Mouse (Mus musculus) gastrocnemius, postnatal 10 days (tissue): ENCODE results near the gene Zfp654. TPM values are rescaled to one million over a fixed set of nuclear protein-coding genes. Genes with fewer than 3 reads are reported as not detected.
"Not testable (repeated sequence)": the region's sequence is repeated elsewhere in the genome, so short reads cannot be mapped to it uniquely, and the experiment has no call there.

Experiments used
- DNase-seq: peaks from one replicate; pipeline ENCODE4 v3.0.0; 2021; ENCODE audit warnings: mixed read lengths
- long read RNA-seq, 2 experiments: library from polyadenylated mRNA; stranded (forward); transcript quantifications; one replicate each; pipeline ENCODE4 v2.0.0; 2021
- total RNA-seq, 2 experiments: library from RNA; stranded (reverse); gene quantifications; 2 replicates each; pipeline ENCODE4 v1.2.3; 2021

Gene Zfp654
- total RNA-seq = 1 to 10 TPM; 7.5 to 8.1 TPM
- long read RNA-seq, experiment 1, full-length matches to known transcripts = 2 of 4 reads
- long read RNA-seq, experiment 1, partial matches to known transcripts = 1 of 4 reads
- long read RNA-seq, experiment 1, other reads (novel, unspliced or antisense) = 1 of 4 reads
- long read RNA-seq, experiment 2, full-length matches to known transcripts = 5 of 8 reads
- long read RNA-seq, experiment 2, partial matches to known transcripts = 0 of 8 reads
- long read RNA-seq, experiment 2, other reads (novel, unspliced or antisense) = 3 of 8 reads

GRCm38 (mm10) chr16:64851563-64852362 lies at the start of gene Zfp654, which contains the start of gene Cggbp1:
TSS of gene Zfp654 (minus strand) at chr16:64851652.
TSS of gene Cggbp1 (plus strand) at chr16:64851996.
- DNase-seq = peak; percentile 98

DNA sequence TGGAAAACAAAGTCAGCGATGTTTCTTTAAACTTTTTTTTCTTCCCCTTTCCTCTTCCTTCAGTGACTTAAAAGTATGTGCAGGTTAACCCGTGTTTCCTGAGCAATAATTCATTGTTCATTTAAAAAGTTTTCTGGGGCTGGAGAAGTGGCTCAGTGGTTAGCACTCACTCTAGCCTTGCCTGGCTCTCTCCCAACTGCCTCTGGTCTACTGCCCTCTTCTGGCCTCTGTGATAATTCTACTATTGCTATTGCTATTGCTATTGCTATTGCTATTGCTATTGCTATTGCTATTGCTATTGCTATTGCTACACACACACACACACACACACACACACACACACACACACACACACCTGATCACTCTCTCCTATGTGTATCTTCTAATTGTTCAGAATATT lies 47.6 kb upstream of the Zfp654 start:
- DNase-seq = no peak

DNA sequence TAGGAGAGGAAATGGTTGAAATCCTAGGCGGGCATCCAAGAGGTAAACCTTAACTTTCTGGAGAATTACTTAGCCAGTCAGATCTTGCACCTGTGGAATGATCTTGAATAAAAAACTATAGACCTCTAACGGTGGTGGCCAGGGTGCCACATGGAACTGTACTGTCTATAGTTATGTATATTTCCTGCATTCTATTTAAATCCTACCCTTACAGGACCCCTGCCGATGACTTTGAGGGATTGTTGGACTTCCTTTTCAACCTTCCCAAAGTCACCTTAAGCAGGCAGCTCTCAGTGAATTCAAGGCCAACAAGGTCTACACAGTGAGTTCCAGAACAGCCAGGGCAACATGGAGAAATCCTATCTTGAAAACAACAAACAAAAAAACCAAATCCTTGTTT lies 38.0 kb upstream of the Zfp654 start:
- no peak for DNase-seq

DNA sequence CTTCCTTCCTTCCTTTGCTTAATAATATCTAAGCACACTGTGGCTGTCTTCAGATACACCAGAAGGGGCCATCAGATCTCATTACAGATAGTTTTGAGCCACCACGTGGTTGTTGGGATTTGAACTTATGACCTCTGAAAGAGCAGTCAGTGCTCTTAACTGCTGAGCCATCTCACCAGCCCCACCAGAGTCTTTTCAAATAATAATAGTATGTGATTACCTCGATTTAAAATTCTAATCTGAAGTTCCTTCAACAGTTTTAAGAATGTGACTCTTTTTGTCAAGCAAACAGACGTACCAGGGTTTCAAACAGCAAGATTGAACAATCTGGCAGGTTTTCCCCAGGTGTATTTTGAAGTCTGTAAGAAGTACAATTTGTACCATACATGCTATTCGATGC lies 34.1 kb upstream of the Zfp654 start:
- DNase-seq = no peak

- DNase-seq = no peak
Observed at GRCm38 (mm10) chr16:64885142-64885541, 33.7 kb upstream of the Zfp654 start.

GRCm38 (mm10) chr16:64884420-64884838 lies 33.0 kb upstream of the Zfp654 start:
- DNase-seq = no peak

GRCm38 (mm10) chr16:64883896-64884295 lies 32.4 kb upstream of the Zfp654 start:
- no peak for DNase-seq

DNA sequence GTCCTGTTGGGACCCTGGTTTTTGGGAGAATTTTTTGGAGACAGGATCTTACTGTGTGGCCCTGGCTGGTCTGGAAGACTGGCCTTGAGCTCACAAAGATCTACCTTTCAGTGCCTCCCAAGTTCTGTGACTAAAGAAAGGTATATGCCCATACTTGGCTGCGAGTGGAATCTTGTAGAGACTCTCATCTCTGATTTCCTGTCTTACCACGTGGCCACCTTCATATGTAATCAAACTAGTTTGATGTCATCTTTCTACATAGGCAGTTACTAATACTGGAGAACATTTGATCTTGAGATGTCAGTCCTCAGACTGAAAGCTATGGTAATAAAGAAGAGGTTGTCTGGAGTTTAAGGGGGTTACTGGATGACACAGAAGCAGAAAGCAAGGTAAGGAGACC lies 30.0 kb upstream of the Zfp654 start:
- no peak for DNase-seq

- no peak for DNase-seq
Observed at GRCm38 (mm10) chr16:64880986-64881385, 29.5 kb upstream of the Zfp654 start.

- no peak for DNase-seq
Observed at GRCm38 (mm10) chr16:64879735-64880134, 28.3 kb upstream of the Zfp654 start.

DNA sequence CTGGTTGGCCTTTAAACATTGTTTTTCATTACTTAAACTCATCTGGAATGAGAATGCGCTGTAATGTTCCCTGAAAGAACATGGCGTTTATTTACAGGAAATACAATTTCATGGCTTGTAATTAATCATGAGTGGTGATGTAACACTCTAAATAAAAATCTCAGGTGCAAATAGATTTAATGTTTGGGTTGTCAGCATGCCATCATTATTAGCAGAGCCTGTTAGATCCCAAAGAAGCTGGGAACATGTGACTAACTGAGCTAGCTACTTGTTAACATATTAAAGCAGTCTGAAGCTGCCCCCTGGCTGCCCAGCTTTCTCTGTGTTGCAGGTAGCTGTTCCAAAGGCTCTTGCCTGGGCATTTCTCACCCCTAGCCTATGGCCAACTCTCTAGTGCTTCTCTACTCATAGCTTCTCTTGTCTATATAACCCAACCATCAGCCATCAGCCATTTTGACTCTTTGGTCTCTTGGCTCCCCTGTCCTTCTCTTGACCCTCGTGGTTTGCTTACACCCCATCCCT lies 27.2 kb upstream of the Zfp654 start:
- DNase-seq = no peak

DNA sequence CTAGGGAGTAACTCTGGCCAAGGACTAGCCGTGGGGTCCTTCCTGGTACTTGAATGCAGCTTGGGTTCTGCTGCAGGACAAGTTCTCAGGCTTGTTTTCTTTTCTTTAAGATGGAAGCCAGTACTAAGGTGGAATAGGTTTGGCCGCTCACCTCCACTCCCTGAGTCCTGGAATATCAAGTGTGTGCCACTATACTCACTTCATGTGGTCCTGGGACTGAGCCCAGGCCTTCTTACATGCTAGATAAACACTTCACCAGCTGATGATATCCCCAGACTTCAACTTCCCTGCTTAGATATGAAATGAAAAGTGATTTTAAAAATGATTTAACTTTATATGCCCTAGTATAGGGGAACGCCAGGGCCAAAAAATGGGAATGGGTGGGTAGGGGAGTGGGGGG lies 25.9 kb upstream of the Zfp654 start:
- no peak for DNase-seq

DNA sequence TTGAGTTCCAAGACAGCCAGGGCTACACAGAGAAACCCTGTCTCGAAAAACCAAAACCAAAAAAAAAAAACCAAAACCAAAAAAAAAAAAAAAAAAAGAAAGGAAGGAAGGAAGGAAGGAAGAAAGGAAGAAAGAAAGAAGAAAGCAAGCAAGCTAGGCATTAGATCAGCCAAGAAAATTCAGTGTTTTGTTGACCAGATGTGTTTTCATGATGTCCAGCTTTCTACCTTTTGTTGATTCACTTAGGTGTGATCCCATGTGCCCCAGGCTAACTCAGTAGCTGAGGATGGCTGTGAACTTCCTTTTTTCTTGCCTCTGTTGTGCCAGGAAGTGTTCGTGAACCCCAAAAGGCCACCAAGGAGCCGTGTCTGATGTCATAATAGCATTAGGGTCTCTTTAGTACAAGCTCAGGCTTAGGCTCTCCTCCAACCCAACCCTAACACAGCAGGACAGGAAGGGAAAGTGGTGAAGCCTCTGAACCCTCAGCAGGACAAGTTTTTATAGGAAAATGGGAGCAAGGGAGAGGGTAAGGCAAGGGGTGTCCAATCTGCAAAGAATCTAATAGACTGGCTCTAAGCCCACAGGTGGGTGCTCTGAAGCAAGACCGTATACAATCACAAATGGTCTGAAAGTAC lies 25.3 kb upstream of the Zfp654 start:
- DNase-seq = no peak

DNA sequence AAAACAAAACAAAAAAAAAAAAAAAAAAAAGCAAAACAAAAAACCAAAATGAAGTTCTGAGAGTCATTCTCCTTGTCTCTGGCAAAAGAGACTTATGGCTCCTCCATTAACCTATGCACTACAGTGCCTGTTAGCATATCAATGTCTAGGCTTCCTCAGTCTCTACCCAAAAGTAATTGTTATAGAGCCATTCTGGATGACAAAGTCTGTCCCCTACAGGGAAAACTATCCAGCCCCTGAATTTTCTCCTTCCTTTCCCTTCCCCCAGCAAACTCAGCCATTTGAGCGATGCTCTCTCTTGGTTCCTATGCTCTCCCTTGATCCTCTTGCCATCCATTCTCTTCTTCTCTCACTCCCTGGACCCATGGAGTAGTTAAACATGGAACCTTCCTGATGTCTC lies 24.4 kb upstream of the Zfp654 start:
- DNase-seq = no peak

GRCm38 (mm10) chr16:64875384-64875783 lies 23.9 kb upstream of the Zfp654 start:
- no peak for DNase-seq

DNA sequence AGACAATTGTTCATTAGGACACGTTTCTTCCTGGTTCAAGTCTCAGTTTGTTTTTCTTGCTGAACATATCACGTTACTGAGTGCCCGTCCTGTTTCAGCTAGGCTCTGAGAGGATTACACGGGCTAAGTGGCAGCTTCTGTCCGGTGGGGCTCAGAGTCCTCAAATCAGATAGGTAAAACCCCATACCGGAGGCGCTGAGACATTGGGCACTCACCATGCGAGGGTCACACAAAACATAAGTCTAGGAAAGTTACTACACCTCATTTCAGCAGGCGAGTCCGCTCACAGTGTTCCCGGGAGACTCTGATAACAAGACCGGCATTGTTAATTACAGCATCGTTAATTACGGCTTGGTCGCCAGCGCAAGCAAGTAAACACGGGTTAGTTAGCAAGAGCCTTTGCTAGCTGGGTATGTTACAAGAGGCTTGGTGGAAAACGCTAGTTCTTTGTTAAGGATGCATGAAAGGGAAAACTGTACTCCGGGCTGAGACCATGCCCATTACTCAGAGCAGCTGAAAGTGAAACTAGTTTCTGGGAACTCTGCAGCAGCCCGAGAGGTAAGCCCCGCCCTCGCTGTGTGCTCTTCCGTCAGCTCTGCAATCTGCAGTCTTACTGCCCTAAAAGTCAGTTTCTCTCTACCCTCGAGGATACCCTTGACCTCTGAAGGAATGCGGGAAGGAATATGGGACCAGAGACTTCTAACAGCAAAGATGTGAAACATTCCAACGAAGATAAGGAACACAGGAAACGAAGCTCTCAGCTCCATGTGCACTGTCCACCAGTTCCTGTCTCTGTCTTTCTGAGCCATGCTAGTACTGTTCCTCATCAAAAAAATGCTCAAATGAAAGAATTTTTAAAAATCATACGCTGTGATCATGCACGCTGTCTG lies 22.2 kb upstream of the Zfp654 start:
- DNase-seq = peak; percentile 48

DNA sequence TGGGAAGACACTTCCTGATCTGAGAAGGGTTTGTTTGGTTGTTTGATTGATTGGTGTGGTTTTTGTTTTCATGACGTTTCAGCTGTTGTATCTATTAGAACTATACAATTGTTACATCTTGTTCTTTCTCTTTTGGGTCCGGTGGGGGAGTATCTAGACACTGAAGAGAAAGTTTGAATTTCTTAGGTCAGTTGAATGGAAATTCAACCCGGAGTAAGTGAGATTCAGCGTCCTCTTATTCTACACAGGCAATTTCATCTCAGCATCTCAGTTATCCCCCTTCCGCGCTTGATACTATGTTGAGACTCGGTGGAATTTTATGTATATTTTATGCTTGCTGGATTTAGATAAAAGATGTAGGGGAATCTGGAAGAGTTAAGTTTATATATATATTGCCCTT lies 21.4 kb upstream of the Zfp654 start:
- no peak for DNase-seq

DNA sequence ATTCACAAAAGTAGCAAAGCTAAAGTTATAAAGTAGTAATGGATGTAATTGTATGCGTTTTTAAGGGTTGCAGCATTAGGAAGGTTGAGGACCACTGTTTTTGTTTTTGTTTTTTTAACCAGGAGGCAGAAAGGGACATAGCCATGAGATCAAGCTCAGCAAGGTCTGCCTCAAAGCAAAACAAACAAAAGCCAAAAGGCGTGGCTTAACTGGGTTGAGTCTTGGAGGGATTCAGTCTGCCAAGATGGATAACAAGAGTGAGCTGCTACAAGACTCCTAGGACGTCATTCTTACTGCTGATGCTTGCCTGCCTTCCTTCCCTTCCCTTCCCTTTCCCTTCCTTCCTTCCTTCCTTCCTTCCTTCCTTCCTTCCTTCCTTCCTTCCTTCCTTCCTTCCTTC lies 20.8 kb upstream of the Zfp654 start:
- DNase-seq = no peak

DNA sequence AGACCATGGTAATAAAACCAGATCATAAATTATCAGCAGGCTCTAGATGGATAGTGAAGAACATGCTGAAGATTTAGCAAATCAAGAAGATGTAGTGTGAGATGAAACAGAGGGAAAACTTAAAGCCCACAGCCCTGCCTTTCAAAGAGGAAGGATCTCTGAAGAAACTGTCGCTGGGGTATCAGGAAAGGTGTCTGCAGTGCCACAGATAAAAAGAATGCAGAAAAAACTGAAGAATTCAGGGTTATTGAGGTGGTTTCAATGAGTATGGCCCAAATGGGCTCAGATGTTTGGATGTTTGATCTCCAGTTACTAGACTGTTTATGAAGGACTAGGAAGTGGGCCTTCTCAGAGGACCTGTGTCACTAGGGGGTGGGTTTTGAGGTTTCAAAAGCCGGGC lies 18.2 kb upstream of the Zfp654 start:
- no peak for DNase-seq

- no peak for DNase-seq
Observed at GRCm38 (mm10) chr16:64868613-64869012, 17.2 kb upstream of the Zfp654 start.

DNA sequence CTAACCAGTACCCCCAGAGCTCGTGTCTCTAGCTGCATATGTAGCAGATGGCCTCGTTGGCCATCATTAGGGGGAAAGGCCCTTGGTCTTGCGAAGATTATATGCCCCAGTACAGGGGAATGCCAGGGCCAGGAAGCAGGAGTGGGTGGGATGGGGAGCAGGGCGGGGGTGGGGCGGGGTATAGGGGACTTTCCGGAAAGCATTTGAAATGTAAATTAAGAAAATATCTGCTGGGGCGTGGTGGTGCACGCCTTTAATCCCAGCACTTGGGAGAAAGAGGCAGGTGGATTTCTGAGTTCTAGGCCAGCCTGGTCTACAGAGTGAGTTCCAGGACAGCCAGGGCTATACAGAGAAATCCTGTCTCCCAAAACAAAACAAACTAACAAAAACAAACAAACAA lies 14.4 kb upstream of the Zfp654 start:
- not testable (repeated sequence) for DNase-seq

DNA sequence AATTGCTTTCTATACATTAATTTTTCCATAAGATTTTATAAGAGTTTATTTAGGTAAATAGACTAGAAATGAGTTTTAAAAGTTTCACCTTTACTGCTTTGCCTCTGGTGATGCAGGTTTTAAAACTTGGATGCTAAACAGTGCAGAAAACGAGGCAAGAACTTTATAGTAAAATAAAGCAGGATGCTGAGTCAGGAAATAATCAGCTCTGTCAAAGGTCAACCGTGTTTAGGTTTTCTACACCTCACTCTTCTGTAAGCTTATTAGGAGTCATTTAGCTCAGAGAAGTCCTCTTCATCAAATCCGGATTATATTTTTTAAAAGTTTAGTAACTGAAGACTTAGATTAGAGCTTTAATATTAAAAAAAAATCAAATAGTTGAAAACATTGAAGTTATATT lies 5.5 kb upstream of the Zfp654 start:
- no peak for DNase-seq
